Mouse (Mus musculus) liver, postnatal 0 days (tissue): Measurements from ENCODE around the gene Pde4b.

Experiments
- CTCF ChIP-seq: sonication (generic); IDR thresholded peaks from 2 replicates; pipeline ENCODE4 v1.5.1; 2016; ENCODE audit warnings: antibody characterized with exemption, low read depth
- EP300 ChIP-seq: IDR thresholded peaks from 2 replicates; pipeline ENCODE4 v1.6.1; 2016; ENCODE audit warnings: antibody characterized with exemption, low read depth, mild to moderate bottlenecking

- TF ChIP-seq CTCF (no peak), EP300 (no peak)
Measured at GRCm38 (mm10) chr4:102086336-102086735, 1.0 kb upstream of the Pde4b start.
